Mouse (Mus musculus) right cerebral cortex, adult 18-20 months (tissue): ENCODE results near the gene Slc6a17.

ENCODE experiments used
- DNase-seq: peaks from one replicate; pipeline ENCODE4 v3.0.0; 2022; ENCODE audit warnings: mixed read lengths

Slc6a17 gene

GRCm38 (mm10) chr3:107517631-107518108 is at the start of gene Slc6a17:
Slc6a17 (minus strand) TSS chr3:107518018.
- DNase-seq = peak; percentile 91

GRCm38 (mm10) chr3:107565331-107565730 is 47.5 kb upstream of the Slc6a17 start:
- no peak for DNase-seq

- no peak for DNase-seq
Measured at GRCm38 (mm10) chr3:107563880-107564279, 46.1 kb upstream of the Slc6a17 start.

GRCm38 (mm10) chr3:107562591-107562990 is 44.8 kb upstream of the Slc6a17 start:
- DNase-seq = no peak

- no peak for DNase-seq
Measured at GRCm38 (mm10) chr3:107562104-107562503, 44.3 kb upstream of the Slc6a17 start.

GRCm38 (mm10) chr3:107559183-107559582 is 41.4 kb upstream of the Slc6a17 start:
- peak; percentile 66 for DNase-seq

- no peak for DNase-seq
Measured at GRCm38 (mm10) chr3:107558740-107559139, 40.9 kb upstream of the Slc6a17 start.

- DNase-seq = no peak
Measured at GRCm38 (mm10) chr3:107554842-107555241, 37.0 kb upstream of the Slc6a17 start, which contains the start of gene Ubl4b. Ubl4b (minus strand) TSS chr3:107555073.

- peak; percentile 70 for DNase-seq
Measured at GRCm38 (mm10) chr3:107550409-107551049, 32.7 kb upstream of the Slc6a17 start.

- no peak for DNase-seq
Measured at GRCm38 (mm10) chr3:107546956-107547355, 29.1 kb upstream of the Slc6a17 start.

GRCm38 (mm10) chr3:107545716-107546412 is 28.0 kb upstream of the Slc6a17 start:
- no peak for DNase-seq

GRCm38 (mm10) chr3:107545278-107545677 is 27.5 kb upstream of the Slc6a17 start:
- no peak for DNase-seq

- DNase-seq = no peak
Measured at GRCm38 (mm10) chr3:107543158-107544080, 25.6 kb upstream of the Slc6a17 start.

GRCm38 (mm10) chr3:107542584-107542983 is 24.8 kb upstream of the Slc6a17 start:
- no peak for DNase-seq

GRCm38 (mm10) chr3:107537504-107537889 is 19.7 kb upstream of the Slc6a17 start:
- DNase-seq = no peak

GRCm38 (mm10) chr3:107536810-107537503 is 19.1 kb upstream of the Slc6a17 start:
- DNase-seq = peak; percentile 91

- DNase-seq = peak; percentile 53
Measured at GRCm38 (mm10) chr3:107534951-107535350, 17.1 kb upstream of the Slc6a17 start.

- DNase-seq = no peak
Measured at GRCm38 (mm10) chr3:107533532-107533931, 15.7 kb upstream of the Slc6a17 start.

GRCm38 (mm10) chr3:107530581-107530980 is 12.8 kb upstream of the Slc6a17 start:
- DNase-seq = no peak

- no peak for DNase-seq
Measured at GRCm38 (mm10) chr3:107529182-107529581, 11.4 kb upstream of the Slc6a17 start.

- DNase-seq = peak; percentile 90
Measured at GRCm38 (mm10) chr3:107528401-107529118, 10.7 kb upstream of the Slc6a17 start.

GRCm38 (mm10) chr3:107524547-107524946 is 6.7 kb upstream of the Slc6a17 start:
- DNase-seq = no peak
